8 mouse cellular contexts compared by ENCODE assay signal in genomic region chr16:4212963-4213798, GRCm38 (mm10). TPM values are rescaled to one million over a fixed set of nuclear protein-coding genes. Genes with fewer than 3 reads are reported as not detected.
A peak's percentile ranks its signal among the peaks of the same experiment; 100 is the strongest.
DNase-seq lines count a peak whose midpoint lies in the region; ATAC-seq lines count a peak whose summit lies in the region.

No protein-coding gene starts in this region.

- peaks cover 20% of the 10 kb centered on the region for H3K4me1 ChIP-seq in hindbrain, embryonic 16.5 days (ENCODE audit: control insufficient read depth, insufficient read depth, low read depth, low read length)

- intact Hi-C loops in left cerebral cortex, postnatal 25 days (cut with DNase I), result loop anchor here (2.0 to 5.0 kb wide), 2 partner anchors 86 to 136 kb away; partner anchors contain the start of gene Trap1

- H3K27ac ChIP-seq in hindbrain, embryonic 16.5 days (ENCODE audit: low read depth, low read length), result peak overlapping the region; percentile 100

- peak; percentile 68 for DNase-seq in T-cell, adult 2 months (ENCODE audit: low spot score)
- peak; percentile 62 to 80 for DNase-seq in cerebellum, postnatal 36 days
- peak; percentile 63 for DNase-seq in gastrocnemius, adult 18-20 months (ENCODE audit: low spot score)
- peak; percentile 41 to 73 for DNase-seq in left cerebral cortex, postnatal 25 days (ENCODE audit: low spot score in 2 of 2)
- DNase-seq in right cerebral cortex, postnatal 14 days, result peak; percentile 72
- peak; percentile 66 for DNase-seq in urinary bladder, postnatal 25 days (ENCODE audit: low spot score)

- peak; percentile 66 for ATAC-seq in hindbrain, embryonic 16.5 days
- 0 out of 2 replicates have a peak, but pooled peaks have one; percentile 19 for ATAC-seq in megakaryocyte-erythroid progenitor cell, adult 5-6 weeks (replicated peaks; ENCODE audit: low FRiP score, low TSS enrichment, poor library complexity, severe bottlenecking)

- H3K9ac ChIP-seq in hindbrain, embryonic 16.5 days (ENCODE audit: low read depth, low read length), result peak overlapping the region; percentile 99

- no peaks in the 10 kb centered on the region for H3K9me3 ChIP-seq in hindbrain, embryonic 16.5 days (ENCODE audit: control insufficient read depth, low read length)

- no peaks in the 10 kb centered on the region for H3K27me3 ChIP-seq in hindbrain, embryonic 16.5 days (replicated peaks; ENCODE audit: control insufficient read depth, insufficient read depth, low read length)

- H3K36me3 ChIP-seq in hindbrain, embryonic 16.5 days (ENCODE audit: control insufficient read depth, insufficient read depth, low read length), result no peaks in the 10 kb centered on the region

- H3K4me3 ChIP-seq in hindbrain, embryonic 16.5 days (ENCODE audit: low read length), result peak overlapping the region; percentile 94

- peak overlapping the region; percentile 84 for H3K4me2 ChIP-seq in hindbrain, embryonic 16.5 days (ENCODE audit: low read length)

- under 1% methylated on average over 50 of the region's 128 CpGs for WGBS in hindbrain, embryonic 16.5 days

RNA-seq across cellular contexts. Expression of gene Crebbp, which starts 0.6 kb away (rescaled TPM):
- 10 to 100 TPM; 35.2 to 37.9 TPM for total RNA-seq in gastrocnemius, adult 18-20 months (2021)
- 30.7 and 32.1 TPM in 2 replicates for polyA plus RNA-seq in hindbrain, embryonic 16.5 days (2015; fragmentation: Nextera tagmentation; extraction: Ambion mirVana)
- 10 to 100 TPM; 82.9 to 83.8 TPM for total RNA-seq in left cerebral cortex, postnatal 25 days (2021)
- 39.7 and 41.0 TPM in 2 replicates for total RNA-seq in megakaryocyte-erythroid progenitor cell, adult 5-6 weeks (2014; fragmentation: Nextera tagmentation)
- 10.2 and 14.4 TPM in 2 replicates for total RNA-seq in megakaryocyte-erythroid progenitor cell, adult 5-6 weeks (2017)

Comparison
In these comparisons a context has a peak if more than half of its experiments do, and no peak if none do; other contexts are left out.
1. Peak in every context shown above with its lines: DNase-seq, ATAC-seq, H3K4me3 ChIP-seq and H3K27ac ChIP-seq.